Mouse (Mus musculus): Measurements from ENCODE around the gene Pla2g4e. TPM values are rescaled to one million over a fixed set of nuclear protein-coding genes. Genes with fewer than 3 reads are reported as not detected.

The Pla2g4e gene
- total and polyA plus RNA-seq, 3 experiments: not detected

- Histone ChIP-seq H3K4me1 (ENCODE audit: control insufficient read depth in 1 of 2, insufficient read depth in 2 of 2, low read length in 2 of 2) (no peaks in the 10 kb centered on the region), H3K9ac (ENCODE audit: control insufficient read depth, low read depth, low read length, poor library complexity, severe bottlenecking) (no peak overlapping the region)
Measured at GRCm38 (mm10) chr2:120126901-120127300, 118.2 kb downstream of the Pla2g4e start.

GRCm38 (mm10) chr2:120126408-120126807 is 118.7 kb downstream of the Pla2g4e start:
- Histone ChIP-seq H3K27ac (ENCODE audit: control insufficient read depth, low read depth, low read length) (no peak overlapping the region), H3K27me3 (ENCODE audit: control insufficient read depth in 1 of 2, insufficient read depth in 2 of 2, low read length in 2 of 2) (no peaks in the 10 kb centered on the region), H3K79me2 (ENCODE audit: control insufficient read depth, insufficient read depth, low read length, poor library complexity) (no peaks in the 10 kb centered on the region), H3K9me3 (replicated peaks; ENCODE audit: insufficient read depth, low read length) (no peaks in the 10 kb centered on the region), H3K4me3 (ENCODE audit: control insufficient read depth in 1 of 2, insufficient read depth in 1 of 2, low read depth in 2 of 2, low read length in 2 of 2) (no peak overlapping the region), H3K9ac (ENCODE audit: control insufficient read depth, low read depth, low read length, poor library complexity, severe bottlenecking) (no peak overlapping the region), H3K4me1 (ENCODE audit: control insufficient read depth in 1 of 2, insufficient read depth in 2 of 2, low read length in 2 of 2) (no peaks in the 10 kb centered on the region), H3K36me3 (ENCODE audit: control insufficient read depth in 1 of 2, insufficient read depth in 2 of 2, low read length in 2 of 2) (no peaks in the 10 kb centered on the region; a peak in 1 of 4 replicates)
- DNase-seq (ENCODE audit: low read depth, low spot score): no peak
- TF ChIP-seq CHD2 (IDR thresholded peaks at IDR 0.05; ENCODE audit: low read length): no peak
- no peak for TF ChIP-seq BHLHE40 (IDR thresholded peaks at IDR 0.05; ENCODE audit: borderline replicate concordance, low read depth, low read length)
- TF ChIP-seq TBP (IDR thresholded peaks at IDR 0.05; ENCODE audit: low read depth, low read length): no peak
- no peak for TF ChIP-seq ETS1 (IDR thresholded peaks at IDR 0.05; ENCODE audit: low read depth, low read length)
- TF ChIP-seq RCOR1 (IDR thresholded peaks at IDR 0.05; ENCODE audit: low read depth, low read length): no peak
- TF ChIP-seq CHD1 (IDR thresholded peaks at IDR 0.05; ENCODE audit: low read depth, low read length): no peak
- TF ChIP-seq EP300 (IDR thresholded peaks at IDR 0.05; ENCODE audit: low read depth in 1 of 2, low read length in 2 of 2): no peak
- no peak for TF ChIP-seq POLR2AphosphoS2 (IDR thresholded peaks at IDR 0.05; ENCODE audit: low read length)
- no peak for TF ChIP-seq CTCF (IDR thresholded peaks at IDR 0.05 in 2 of 3, conservative IDR thresholded peaks at IDR 0.05 in 1 of 3; ENCODE audit: control insufficient read depth in 1 of 3, insufficient read depth in 1 of 3, low read depth in 2 of 3, low read length in 3 of 3, poor library complexity in 1 of 3, severe bottlenecking in 1 of 3)
- no peak for TF ChIP-seq TAL1 (IDR thresholded peaks at IDR 0.05; ENCODE audit: low read length)

More at GRCm38 (mm10) chr2:120126901-120127300, 118.2 kb downstream of the Pla2g4e start:
- Histone ChIP-seq H3K9me3 (replicated peaks; ENCODE audit: insufficient read depth, low read length) (no peaks in the 10 kb centered on the region), H3K79me2 (ENCODE audit: control insufficient read depth, insufficient read depth, low read length, poor library complexity) (no peaks in the 10 kb centered on the region), H3K27me3 (ENCODE audit: control insufficient read depth in 1 of 2, insufficient read depth in 2 of 2, low read length in 2 of 2) (no peaks in the 10 kb centered on the region), H3K4me3 (ENCODE audit: control insufficient read depth in 1 of 2, insufficient read depth in 1 of 2, low read depth in 2 of 2, low read length in 2 of 2) (no peak overlapping the region), H3K27ac (ENCODE audit: control insufficient read depth, low read depth, low read length) (no peak overlapping the region), H3K36me3 (ENCODE audit: control insufficient read depth in 1 of 2, insufficient read depth in 2 of 2, low read length in 2 of 2) (no peaks in the 10 kb centered on the region; a peak in 1 of 4 replicates)
- no peak for DNase-seq (ENCODE audit: low read depth, low spot score)
- no peak for TF ChIP-seq POLR2AphosphoS5 (IDR thresholded peaks at IDR 0.05; ENCODE audit: borderline replicate concordance, low read depth, low read length)
- no peak for TF ChIP-seq RAD21 (IDR thresholded peaks at IDR 0.05; ENCODE audit: low read depth, low read length)
- TF ChIP-seq TCF12 (IDR thresholded peaks at IDR 0.05; ENCODE audit: low read depth, low read length): no peak
- TF ChIP-seq GATA1 (IDR thresholded peaks at IDR 0.05; ENCODE audit: low read depth, low read length): no peak
- no peak for TF ChIP-seq E2F4 (IDR thresholded peaks at IDR 0.05; ENCODE audit: borderline replicate concordance, low read depth, low read length)
- TF ChIP-seq KAT2A (conservative IDR thresholded peaks at IDR 0.05; ENCODE audit: low read depth, low read length): no peak

DNA sequence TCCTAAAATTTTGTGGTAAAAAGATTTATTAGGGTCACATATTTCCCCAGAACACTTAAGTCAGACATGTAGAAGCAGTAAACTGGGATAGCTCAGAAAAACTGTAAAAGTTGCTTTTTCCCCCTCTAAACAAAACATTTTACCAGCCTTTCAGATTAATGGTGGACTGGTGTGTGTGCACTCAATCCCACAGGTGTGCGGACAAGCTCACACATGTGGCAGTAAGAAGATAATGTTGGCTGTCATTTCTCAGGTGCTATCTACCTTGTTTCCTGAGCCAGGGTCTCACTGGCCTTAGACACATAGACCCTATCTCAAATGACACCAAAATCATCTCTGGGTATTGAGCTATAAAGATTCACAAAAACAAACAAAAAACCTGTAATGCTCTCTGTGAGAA is 119.7 kb downstream of the Pla2g4e start:
- no peaks in the 10 kb centered on the region for H3K27me3 ChIP-seq (ENCODE audit: control insufficient read depth in 1 of 2, insufficient read depth in 2 of 2, low read length in 2 of 2)
- H3K36me3 ChIP-seq (ENCODE audit: control insufficient read depth in 1 of 2, insufficient read depth in 2 of 2, low read length in 2 of 2): no peaks in the 10 kb centered on the region; a peak in 1 of 4 replicates
- H3K4me3 ChIP-seq (ENCODE audit: control insufficient read depth in 1 of 2, insufficient read depth in 1 of 2, low read depth in 2 of 2, low read length in 2 of 2): no peak overlapping the region
- no peak overlapping the region for H3K27ac ChIP-seq (ENCODE audit: control insufficient read depth, low read depth, low read length)
- no peak for DNase-seq (ENCODE audit: low read depth, low spot score)
- no peak overlapping the region for H3K9ac ChIP-seq (ENCODE audit: control insufficient read depth, low read depth, low read length, poor library complexity, severe bottlenecking)
- no peaks in the 10 kb centered on the region for H3K4me1 ChIP-seq (ENCODE audit: control insufficient read depth in 1 of 2, insufficient read depth in 2 of 2, low read length in 2 of 2)
- no peaks in the 10 kb centered on the region for H3K9me3 ChIP-seq (replicated peaks; ENCODE audit: insufficient read depth, low read length)
- TF ChIP-seq ZNF384 (IDR thresholded peaks at IDR 0.05; ENCODE audit: low read depth, low read length) (no peak), ZKSCAN1 (IDR thresholded peaks at IDR 0.05; ENCODE audit: low read depth, low read length) (no peak), CHD1 (IDR thresholded peaks at IDR 0.05; ENCODE audit: low read depth, low read length) (no peak), KAT2A (conservative IDR thresholded peaks at IDR 0.05; ENCODE audit: low read depth, low read length) (no peak), HCFC1 (IDR thresholded peaks at IDR 0.05; ENCODE audit: low read depth, low read length) (no peak), POLR2A (IDR thresholded peaks at IDR 0.05; ENCODE audit: control insufficient read depth in 1 of 2, insufficient read depth in 1 of 2, low read depth in 1 of 2, low read length in 2 of 2, poor library complexity in 1 of 2) (no peak), MEF2A (IDR thresholded peaks at IDR 0.05; ENCODE audit: extremely low read depth, insufficient replicate concordance, low read depth, low read length, poor library complexity, severe bottlenecking) (no peak), BHLHE40 (IDR thresholded peaks at IDR 0.05; ENCODE audit: borderline replicate concordance, low read depth, low read length) (no peak)
- H3K79me2 ChIP-seq (ENCODE audit: control insufficient read depth, insufficient read depth, low read length, poor library complexity): no peaks in the 10 kb centered on the region
